Comparison of ENCODE assay signal across 11 mouse cellular contexts in the genomic region with DNA sequence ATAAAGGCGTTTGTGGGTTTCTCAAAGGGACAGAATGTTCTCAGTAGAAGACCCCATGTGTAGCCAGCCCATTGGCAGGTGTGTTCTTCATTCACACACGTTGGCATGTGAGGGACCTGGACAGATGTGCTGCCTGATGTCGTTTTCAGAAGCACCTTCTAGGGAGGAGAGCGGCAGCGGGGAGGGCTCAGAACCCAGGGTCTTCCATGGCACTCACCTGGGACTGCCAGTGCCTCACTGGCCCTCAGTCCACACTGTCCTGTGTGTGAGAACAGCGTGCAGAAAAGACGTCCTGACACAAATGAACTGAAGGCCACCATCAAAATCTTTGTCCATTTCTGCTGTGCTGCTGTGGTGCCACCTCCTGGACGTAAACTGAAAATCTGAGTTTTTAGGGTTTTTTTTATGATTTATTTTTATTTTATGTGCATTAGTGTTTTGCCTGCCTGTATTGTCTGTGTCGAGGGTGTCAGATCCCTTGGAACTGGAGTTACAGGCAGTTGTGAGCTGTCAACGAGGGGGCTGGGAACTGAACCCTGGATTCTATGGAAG. TPM values are rescaled to one million over a fixed set of nuclear protein-coding genes. Genes with fewer than 3 reads are reported as not detected.
A peak's percentile ranks its signal among the peaks of the same experiment; 100 is the strongest.
DNase-seq lines count a peak whose midpoint lies in the region; ATAC-seq and TF ChIP-seq lines count a peak whose summit lies in the region.
"Had no signal": no experiment of that assay in that cellular context is flagged by ENCODE, and none has a peak within 500 bp of the region (broad histone marks: within the 10 kb centered on the region; RNA-seq: fewer than 3 reads in every experiment).

No protein-coding gene starts in this region.

- DNase-seq in embryo, embryonic 11 days: peak; percentile 12
- no peak for DNase-seq in embryo, embryonic 9.5 days (ENCODE audit: extremely low spot score)
- no peak for DNase-seq in layer of hippocampus, adult 2 months (ENCODE audit: low spot score in 2 of 2)
- DNase-seq in layer of hippocampus, adult 8-10 months (ENCODE audit: low spot score in 2 of 2): no peak
- peak; percentile 48 for DNase-seq in 3T3-L1 (ENCODE audit: low read depth, low spot score)
- peak; percentile 54 for DNase-seq in brain, adult 2 months (ENCODE audit: low read depth, low spot score)
- DNase-seq in gastrocnemius, adult 8-10 months (ENCODE audit: low spot score in 2 of 2): no peak
- DNase-seq: cerebellum, adult 18-20 months had no signal

- no peak overlapping the region for H3K27ac ChIP-seq in layer of hippocampus, adult 2 months
- H3K27ac ChIP-seq: liver, embryonic 15.5 days had no signal

- no peak overlapping the region for H3K4me3 ChIP-seq in layer of hippocampus, adult 2 months
- H3K4me3 ChIP-seq: liver, embryonic 15.5 days had no signal

- TF ChIP-seq CTCF in layer of hippocampus, adult 2 months (conservative IDR thresholded peaks at IDR 0.05): peak; percentile 84

- ATAC-seq in frontal cortex, adult (ENCODE audit: low TSS enrichment): no peak
- ATAC-seq: inflammation-experienced regulatory T-cells, adult 6 months had no signal

RNA-seq across cellular contexts. Expression of a gene that starts 11.5 kb away (rescaled TPM):
- total RNA-seq in layer of hippocampus, adult 2 months (2021): 10 to 100 TPM; 28.7 to 30.0 TPM
- 10 to 100 TPM; 20.8 to 27.8 (median 25.9) TPM for total RNA-seq in layer of hippocampus, adult 8-10 months (2022)
- 10 to 100 TPM; 20.4 to 26.0 (median 23.4) TPM for total RNA-seq in gastrocnemius, adult 8-10 months (2022)

RNA-seq across cellular contexts. Expression of a gene that starts 15.0 kb away (rescaled TPM):
- total RNA-seq in layer of hippocampus, adult 2 months (2021): 10 to 100 TPM; 73.9 to 76.4 TPM
- 10 to 100 TPM; 69.5 to 77.5 (median 73.7) TPM for total RNA-seq in layer of hippocampus, adult 8-10 months (2022)
- 10 to 100 TPM; 23.0 to 26.0 (median 24.4) TPM for total RNA-seq in gastrocnemius, adult 8-10 months (2022)

RNA-seq across cellular contexts. Expression of a gene that starts 51.5 kb away (rescaled TPM):
- total RNA-seq in layer of hippocampus, adult 2 months (2021): 100 to 1,000 TPM in 1 of 2 experiments, 10 to 100 TPM in 1; 97.5 to 104 TPM
- total RNA-seq in layer of hippocampus, adult 8-10 months (2022): 100 to 1,000 TPM in 3 of 4 experiments, 10 to 100 TPM in 1; 97.8 to 114 (median 106) TPM
- 100 to 1,000 TPM; 148 to 159 (median 152) TPM for total RNA-seq in gastrocnemius, adult 8-10 months (2022)

Comparison
In these comparisons a context has a peak if more than half of its experiments do, and no peak if none do; other contexts are left out.
1. DNase-seq: peak in embryo, embryonic 11 days (single experiment), 3T3-L1 (single experiment) and brain, adult 2 months (single experiment); none in embryo, embryonic 9.5 days (single experiment), layer of hippocampus, adult 2 months (0 of 2), layer of hippocampus, adult 8-10 months (0 of 2) and gastrocnemius, adult 8-10 months (0 of 2).